Mouse (Mus musculus) forebrain, embryonic 16.5 days (tissue): ENCODE data around the gene St6gal1. TPM values are rescaled to one million over a fixed set of nuclear protein-coding genes. Genes with fewer than 3 reads are reported as not detected.

Experiments used
- ATAC-seq: fragments of 200-750 bp; cut with Nextera tagmentation; 2 replicates; pipeline ENCODE4 v1.8.0; 2017; ENCODE audit warnings: mild to moderate bottlenecking, moderate library complexity
- H3K27ac ChIP-seq: fragments of 300-500 bp; sonication (generic); 2 replicates; pipeline ENCODE4 v1.5.1; 2014; ENCODE audit warnings: low read length, control low read depth
- H3K27me3 ChIP-seq: fragments of 300-500 bp; sonication (generic); replicated peaks from 2 replicates; pipeline ENCODE4 v1.6.1; 2014; ENCODE audit warnings: low read length; ENCODE audit not compliant: control insufficient read depth, insufficient read depth
- H3K36me3 ChIP-seq: fragments of 300-500 bp; sonication (generic); 2 replicates; pipeline ENCODE4 v1.6.1; 2014; ENCODE audit not compliant: control insufficient read depth, insufficient read depth
- H3K4me1 ChIP-seq: fragments of 300-500 bp; sonication (generic); replicated peaks from 2 replicates; pipeline ENCODE4 v1.6.1; 2014; ENCODE audit warnings: low read length; ENCODE audit not compliant: control insufficient read depth, insufficient read depth
- H3K4me2 ChIP-seq: fragments of 300-500 bp; sonication (generic); 2 replicates; pipeline ENCODE4 v1.6.1; 2014; ENCODE audit warnings: mild to moderate bottlenecking, low read length, control low read depth
- H3K4me3 ChIP-seq: fragments of 300-500 bp; sonication (generic); replicated peaks from 2 replicates; pipeline ENCODE4 v1.5.1; 2014; ENCODE audit warnings: mild to moderate bottlenecking, low read length, control low read depth
- H3K9ac ChIP-seq: fragments of 300-500 bp; sonication (generic); replicated peaks from 2 replicates; pipeline ENCODE4 v1.6.1; 2014; ENCODE audit warnings: low read depth, low read length, control low read depth
- H3K9me3 ChIP-seq: fragments of 300-500 bp; sonication (generic); 2 replicates; pipeline ENCODE4 v1.6.1; 2016; ENCODE audit warnings: low read length; ENCODE audit not compliant: control insufficient read depth
- WGBS: fragments of 180-500 bp; shearing (Covaris S2); extraction: QIAGEN DNeasy Blood & Tissue Kit; methylation state at CpG from one replicate; pipeline ENCODE4 v1.1.7; 2014; 5-methylcytosine and 5-hydroxymethylcytosine counted together
- polyA plus RNA-seq: library from polyadenylated mRNA; unstranded; fragments of >200 nt; fragmentation: Nextera tagmentation; extraction: Ambion mirVana; gene quantifications from 2 replicates; pipeline ENCODE4 v1.2.1, GENCODE M21; 2015

St6gal1 gene
- polyA plus RNA-seq, 1 experiment from 2014 or later = 50.4 TPM

DNA sequence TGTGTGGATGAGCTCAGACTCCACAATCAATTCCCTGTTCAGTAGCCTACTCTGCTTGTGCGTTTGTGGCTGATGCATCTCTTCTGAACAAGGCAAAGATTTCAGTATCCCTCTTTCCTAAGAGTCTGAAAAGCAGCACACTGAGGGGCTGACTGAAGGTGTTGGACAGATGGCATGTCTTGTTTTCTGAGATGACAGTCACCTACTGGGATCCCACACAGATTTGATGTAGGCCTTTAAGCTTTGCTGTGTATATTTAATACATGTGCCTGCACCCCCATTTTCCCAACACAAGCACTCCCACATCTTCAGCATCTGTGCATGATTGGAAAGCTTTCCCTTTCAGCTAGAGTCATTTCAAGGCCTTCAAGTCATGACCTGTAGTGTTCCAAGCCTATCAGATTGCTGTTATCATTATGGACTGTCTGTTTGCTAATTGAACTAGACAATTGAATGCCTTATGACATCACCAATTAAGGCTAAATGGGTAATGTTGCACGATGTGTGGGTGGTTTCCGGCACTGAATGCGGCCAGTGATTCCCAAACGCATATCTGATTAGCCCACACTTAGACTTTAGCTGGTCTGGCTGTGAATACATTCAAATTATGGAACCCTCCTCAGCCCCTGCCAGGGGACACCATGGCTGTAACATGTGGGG, 9.2 kb upstream of the St6gal1 start:
- WGBS = 72% methylated on average over 5 of the region's 5 CpGs

DNA sequence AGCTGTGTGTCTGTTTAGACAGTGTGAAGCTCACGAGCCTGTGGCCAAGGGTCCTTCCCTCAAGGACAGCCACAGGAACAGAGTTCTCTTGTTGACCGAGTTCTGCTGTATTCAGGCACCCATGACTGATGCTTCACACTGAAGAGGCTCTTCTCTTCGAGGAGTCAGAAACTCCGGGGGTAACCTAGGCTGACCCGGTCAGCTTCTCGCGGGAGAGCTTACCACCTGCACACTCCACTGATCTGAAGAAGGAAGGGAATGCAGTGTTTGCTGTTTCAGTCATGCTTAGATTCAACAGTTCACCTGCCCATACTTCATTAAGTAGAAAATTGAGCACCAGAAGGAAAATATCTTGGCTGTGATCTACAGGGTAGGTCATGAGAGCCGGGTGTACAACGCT, 8.2 kb upstream of the St6gal1 start:
- Histone ChIP-seq H3K36me3 (no peaks in the 10 kb centered on the region), H3K4me2 (no peak overlapping the region), H3K9ac (no peak overlapping the region), H3K4me1 (no peaks in the 10 kb centered on the region), H3K27ac (no peak overlapping the region), H3K27me3 (no peaks in the 10 kb centered on the region), H3K9me3 (no peaks in the 10 kb centered on the region), H3K4me3 (no peak overlapping the region)
- no peak for ATAC-seq
- WGBS = 92% methylated on average over 9 of the region's 9 CpGs

More for the DNA sequence above, 9.2 kb upstream of the St6gal1 start:
- no peak overlapping the region for H3K27ac ChIP-seq
- no peak for ATAC-seq
- no peaks in the 10 kb centered on the region for H3K4me1 ChIP-seq
- no peak overlapping the region for H3K4me3 ChIP-seq
- H3K27me3 ChIP-seq = no peaks in the 10 kb centered on the region
- no peak overlapping the region for H3K9ac ChIP-seq
- no peaks in the 10 kb centered on the region for H3K36me3 ChIP-seq
- no peaks in the 10 kb centered on the region for H3K9me3 ChIP-seq
- H3K4me2 ChIP-seq = no peak overlapping the region

DNA sequence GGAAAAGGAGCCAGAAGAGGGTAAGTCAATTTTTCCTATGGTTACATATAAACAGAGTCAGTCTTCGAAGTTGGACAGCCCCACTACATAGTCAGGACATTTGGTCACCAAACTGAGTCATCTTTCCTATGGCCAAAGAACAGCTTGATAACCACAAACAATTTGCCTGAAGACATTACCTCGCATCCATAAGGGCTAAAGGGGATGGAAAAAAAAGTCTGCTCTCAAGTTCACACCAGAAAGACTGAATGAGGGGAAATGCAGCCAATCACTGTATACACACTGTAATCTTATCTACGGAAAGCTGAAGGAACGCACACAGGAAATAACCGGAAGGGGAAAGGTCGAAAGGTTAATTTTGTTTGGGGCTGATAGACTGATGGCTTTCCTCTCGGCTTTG, 6.2 kb upstream of the St6gal1 start:
- Histone ChIP-seq H3K4me1 (peaks cover 2% of the 10 kb centered on the region; the same call in 1 of the 2 replicates), H3K9ac (no peak overlapping the region), H3K4me2 (no peak overlapping the region), H3K27me3 (no peaks in the 10 kb centered on the region), H3K9me3 (no peaks in the 10 kb centered on the region), H3K4me3 (no peak overlapping the region), H3K36me3 (no peaks in the 10 kb centered on the region), H3K27ac (no peak overlapping the region)
- ATAC-seq = no peak
- 87% methylated on average over 7 of the region's 7 CpGs for WGBS

DNA sequence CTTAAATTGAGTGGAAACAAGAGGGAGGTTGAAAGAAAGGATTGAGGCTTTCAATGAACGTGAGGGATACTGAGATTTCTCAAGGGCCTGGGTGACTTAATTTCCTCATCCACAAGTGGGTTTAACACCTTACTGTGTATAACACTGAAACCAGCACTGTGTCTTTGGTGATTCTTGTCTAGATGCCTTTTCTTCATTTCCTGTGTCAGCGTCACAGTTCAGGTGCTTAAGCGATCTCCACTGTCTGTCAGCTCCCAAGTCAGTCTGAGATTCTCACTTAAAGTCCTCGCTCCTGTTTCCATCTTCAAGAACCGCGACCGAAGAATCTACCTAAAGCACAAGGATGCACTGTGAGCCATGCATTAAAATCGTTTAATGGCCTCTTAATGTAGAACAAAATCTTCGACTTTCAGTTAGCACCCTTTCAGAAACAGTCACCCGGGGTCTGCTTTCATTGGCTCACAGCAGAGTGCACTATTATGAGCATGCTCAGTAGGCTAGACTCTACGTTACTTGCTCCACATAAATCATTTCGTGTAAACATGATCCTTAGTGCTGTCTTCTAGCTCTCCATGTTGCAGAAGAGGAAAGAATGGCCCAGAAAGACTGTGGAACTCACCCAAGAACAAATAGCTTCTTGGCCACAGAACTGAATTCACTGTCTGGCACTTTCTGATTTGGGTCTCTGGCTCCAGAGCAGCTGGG, 1.2 kb upstream of the St6gal1 start:
- Histone ChIP-seq H3K9me3 (no peaks in the 10 kb centered on the region), H3K27me3 (no peaks in the 10 kb centered on the region), H3K4me3 (peak overlapping the region; percentile 96), H3K27ac (peak overlapping the region; percentile 80), H3K36me3 (no peaks in the 10 kb centered on the region), H3K4me2 (peak overlapping the region; percentile 87), H3K4me1 (peaks cover 19% of the 10 kb centered on the region), H3K9ac (no peak overlapping the region)
- 61% methylated on average over 12 of the region's 12 CpGs for WGBS
- peak; percentile 16; the same call in 1 of the 2 replicates for ATAC-seq

DNA sequence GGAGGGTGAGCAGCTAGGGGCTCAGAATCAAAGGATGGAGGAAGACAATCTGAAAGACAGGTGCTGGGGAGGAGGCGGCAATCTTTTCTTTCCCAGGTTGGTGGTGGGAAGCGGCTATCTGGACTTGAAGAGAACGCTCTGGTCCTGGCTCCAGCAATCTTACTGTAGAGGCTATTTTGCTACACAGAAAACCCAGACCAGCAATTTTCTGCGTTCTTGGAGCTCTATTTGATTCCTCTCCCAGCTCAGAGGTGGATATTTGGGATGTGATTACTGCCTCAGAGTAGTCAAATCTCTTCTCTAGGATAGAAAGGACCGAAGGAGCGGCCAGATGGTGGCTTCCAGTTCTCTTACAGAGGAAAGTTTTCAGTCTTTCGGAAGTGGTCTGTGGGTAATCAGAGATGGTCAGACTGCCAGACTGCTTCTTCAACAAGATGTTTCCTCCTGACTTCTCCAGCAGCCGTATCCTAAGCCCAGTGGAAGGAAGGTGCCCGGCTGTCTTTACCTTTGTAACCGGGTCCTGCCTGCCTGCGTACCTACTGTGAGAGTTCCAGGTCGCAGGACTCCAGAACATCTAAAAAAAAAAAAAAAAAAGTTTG, 570 bp upstream of the St6gal1 start:
- Histone ChIP-seq H3K4me3 (peak overlapping the region; percentile 96), H3K4me1 (peaks cover 24% of the 10 kb centered on the region), H3K27ac (peak overlapping the region; percentile 80), H3K36me3 (no peaks in the 10 kb centered on the region), H3K27me3 (no peaks in the 10 kb centered on the region), H3K9me3 (no peaks in the 10 kb centered on the region), H3K9ac (no peak overlapping the region; the same call in none of the 2 replicates), H3K4me2 (peak overlapping the region; percentile 87)
- ATAC-seq = no peak
- 34% methylated on average over 12 of the region's 12 CpGs for WGBS

DNA sequence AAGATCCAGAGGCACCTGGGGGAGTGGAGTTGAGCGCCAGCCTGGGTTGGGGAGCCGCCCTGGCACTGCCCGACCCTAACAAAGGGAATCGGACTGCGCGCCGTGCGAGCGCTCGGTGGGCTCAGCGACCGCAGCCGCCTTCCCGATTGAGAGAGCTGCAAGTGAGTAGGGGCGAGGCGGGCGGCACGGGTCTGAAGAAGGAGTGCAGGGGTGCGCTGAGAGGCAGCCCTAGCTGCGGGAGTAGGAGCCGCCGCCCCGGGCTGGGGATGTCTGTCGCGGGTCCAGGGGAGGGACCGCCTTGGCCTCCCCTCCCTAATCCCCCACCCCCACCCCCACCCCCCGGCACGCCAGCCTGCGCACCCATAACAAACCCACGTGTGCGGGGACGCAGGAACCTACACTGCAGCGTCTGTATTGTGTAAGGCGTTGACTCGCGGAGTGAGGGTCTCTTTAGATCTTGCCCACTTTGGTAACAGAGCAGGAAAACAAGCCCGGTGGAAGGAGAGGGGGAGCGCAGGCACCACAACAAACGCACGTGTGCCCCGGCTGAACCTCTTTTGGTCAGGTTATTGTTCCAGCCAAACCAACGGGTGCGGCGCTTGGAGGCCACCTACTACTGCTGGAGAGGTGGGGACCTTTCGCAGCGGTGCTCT, 655 bp downstream of the St6gal1 start:
- ATAC-seq = peak; percentile 83
- WGBS = under 1% methylated on average over 34 of the region's 46 CpGs
- Histone ChIP-seq H3K4me3 (peak overlapping the region; percentile 96), H3K9me3 (no peaks in the 10 kb centered on the region), H3K27ac (peak overlapping the region; percentile 99), H3K4me1 (peaks cover 31% of the 10 kb centered on the region), H3K9ac (peak overlapping the region; percentile 99), H3K36me3 (no peaks in the 10 kb centered on the region), H3K4me2 (peak overlapping the region; percentile 87), H3K27me3 (no peaks in the 10 kb centered on the region)

DNA sequence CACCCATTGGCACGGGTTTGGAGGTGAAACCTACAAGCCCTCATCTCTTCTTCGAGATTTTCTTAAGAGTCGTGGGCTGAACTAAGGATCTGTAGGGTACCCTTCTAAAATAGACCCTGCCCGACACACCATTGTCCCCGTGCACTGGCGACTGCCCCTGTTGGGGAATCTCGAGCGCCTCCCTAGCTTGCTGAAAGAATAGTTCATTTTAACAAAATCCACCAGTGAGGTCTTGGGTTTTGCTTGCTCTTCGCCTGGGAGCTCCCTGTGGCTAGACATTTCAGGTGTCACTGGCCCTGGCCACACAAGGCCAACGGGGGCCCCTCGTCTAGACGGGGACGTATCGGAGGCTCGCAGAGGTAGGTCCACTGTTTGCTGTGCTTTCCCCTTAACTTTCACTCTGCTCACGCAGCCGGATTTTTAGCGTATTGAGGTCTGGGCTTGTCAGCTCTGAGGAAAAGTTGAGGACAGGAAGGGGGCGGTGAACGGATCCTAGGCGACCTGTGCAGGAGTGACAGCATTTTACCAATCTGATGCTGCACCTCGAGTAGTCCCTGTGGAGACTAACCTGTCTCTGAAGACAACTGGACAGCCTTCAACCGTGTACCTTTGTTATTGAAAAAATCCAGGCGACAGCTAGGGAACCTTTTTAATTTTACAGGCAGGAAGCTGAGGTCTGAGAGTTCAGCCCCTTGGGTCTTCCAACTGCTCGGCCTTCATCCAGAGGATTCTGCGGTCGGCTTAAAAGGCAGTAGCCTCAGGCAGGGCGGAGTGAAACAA, 1.5 kb downstream of the St6gal1 start:
- H3K9me3 ChIP-seq = no peaks in the 10 kb centered on the region
- H3K9ac ChIP-seq = peak overlapping the region; percentile 99
- H3K27ac ChIP-seq = peak overlapping the region; percentile 99
- under 1% methylated on average over 28 of the region's 28 CpGs for WGBS
- peak overlapping the region; percentile 87 for H3K4me2 ChIP-seq
- H3K4me1 ChIP-seq = peaks cover 38% of the 10 kb centered on the region
- H3K4me3 ChIP-seq = peak overlapping the region; percentile 96
- H3K36me3 ChIP-seq = no peaks in the 10 kb centered on the region
- peak; percentile 55 for ATAC-seq
- H3K27me3 ChIP-seq = no peaks in the 10 kb centered on the region

DNA sequence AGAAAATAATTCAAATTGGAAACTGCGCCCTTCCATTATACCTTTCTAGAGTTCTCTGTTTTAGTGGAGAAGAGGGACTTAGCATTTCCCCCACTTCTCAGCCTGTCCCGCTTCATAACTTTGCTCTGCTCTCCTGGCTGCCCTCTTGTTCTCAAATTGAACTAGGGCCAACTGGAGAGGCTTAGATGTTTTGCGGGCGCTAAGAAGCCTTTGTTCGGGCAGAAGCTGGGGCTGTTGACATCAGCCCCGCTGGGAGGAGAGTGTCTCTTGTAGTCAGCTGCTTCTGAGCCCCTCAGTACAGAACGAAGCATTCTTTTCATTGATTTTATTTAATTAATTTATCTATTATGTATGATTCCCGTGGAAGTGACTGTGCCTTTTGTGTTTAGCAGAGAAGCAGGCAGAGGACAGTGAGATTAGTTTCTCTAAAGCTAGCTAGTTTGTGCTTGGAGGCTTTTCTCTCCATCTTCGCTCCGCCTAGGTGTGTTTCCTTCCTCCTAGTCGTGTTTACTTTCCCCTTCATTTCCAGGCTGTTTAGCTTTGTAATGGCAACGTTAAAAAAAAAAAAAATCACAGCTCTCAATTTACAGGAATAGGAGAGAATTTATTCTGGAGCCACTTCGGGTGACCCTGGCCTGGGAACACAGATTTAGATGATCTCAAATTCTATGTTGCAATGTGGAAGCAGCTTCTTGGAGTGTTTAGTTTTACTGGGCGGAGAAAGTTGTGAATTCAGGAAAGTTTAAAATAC, 2.2 kb downstream of the St6gal1 start:
- ATAC-seq = no peak
- WGBS = 6% methylated on average over 14 of the region's 14 CpGs
- no peaks in the 10 kb centered on the region for H3K9me3 ChIP-seq
- H3K36me3 ChIP-seq = no peaks in the 10 kb centered on the region
- H3K27ac ChIP-seq = peak overlapping the region; percentile 99
- peaks cover 44% of the 10 kb centered on the region for H3K4me1 ChIP-seq
- peak overlapping the region; percentile 87 for H3K4me2 ChIP-seq
- H3K9ac ChIP-seq = peak overlapping the region; percentile 99
- no peaks in the 10 kb centered on the region for H3K27me3 ChIP-seq
- peak overlapping the region; percentile 96 for H3K4me3 ChIP-seq
